11 mouse cellular contexts compared by ENCODE assay signal in the genomic region with DNA sequence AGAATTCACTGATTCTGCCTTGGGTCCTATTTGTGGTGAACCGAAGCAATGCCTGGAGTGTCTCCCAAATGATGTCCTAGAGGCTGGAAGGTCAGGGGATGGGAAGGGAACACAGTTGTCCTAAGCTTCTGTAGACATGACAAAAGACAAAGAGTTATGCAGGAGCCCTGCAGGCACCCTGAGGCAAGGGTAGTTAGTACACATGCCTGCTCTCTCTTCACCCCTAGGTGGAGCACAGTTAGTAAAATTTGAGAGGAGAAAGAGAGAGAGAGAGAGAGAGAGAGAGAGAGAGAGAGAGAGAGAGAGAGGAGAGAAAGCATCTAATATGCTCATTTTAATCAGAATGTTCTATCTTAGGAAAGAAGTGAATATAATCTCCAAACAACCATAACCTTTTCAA.
DNase-seq lines count a peak whose midpoint lies in the region; ATAC-seq and TF ChIP-seq lines count a peak whose summit lies in the region.
"Had no signal": no experiment of that assay in that cellular context is flagged by ENCODE, and none has a peak within 500 bp of the region (broad histone marks: within the 10 kb centered on the region; RNA-seq: fewer than 3 reads in every experiment).

No protein-coding gene starts in this region.

- no peaks in the 10 kb centered on the region for H3K27me3 ChIP-seq in CH12.LX (replicated peaks)
- H3K27me3 ChIP-seq: embryonic facial prominence, embryonic 15.5 days; liver, embryonic 13.5 days had no signal

- no peak for TF ChIP-seq EP300 in CH12.LX (IDR thresholded peaks at IDR 0.05; ENCODE audit: low read length)

- no peak overlapping the region for H3K4me2 ChIP-seq in CH12.LX (ENCODE audit: insufficient read depth, low read depth, poor library complexity, severe bottlenecking)
- H3K4me2 ChIP-seq: embryonic facial prominence, embryonic 15.5 days; liver, embryonic 13.5 days had no signal

- peak; percentile 42 for TF ChIP-seq RAD21 in CH12.LX (IDR thresholded peaks at IDR 0.05; ENCODE audit: low read depth, low read length)

- H3K27ac ChIP-seq in CH12.LX (ENCODE audit: insufficient read depth, low read depth) = no peak overlapping the region
- H3K27ac ChIP-seq: embryonic facial prominence, embryonic 15.5 days; liver, embryonic 13.5 days had no signal

- in situ Hi-C loops in CH12.LX (cut with MboI; ENCODE audit: low pct_ligation_motif_present, low pct_unique_long_range_greater_than_20kb, low sequenced_read_pairs) = no loop called here

- peaks cover 0 to 8% of the 10 kb centered on the region in 2 experiments; a peak in 2 of 4 replicates for H3K4me1 ChIP-seq in CH12.LX (ENCODE audit: control insufficient read depth in 1 of 2, insufficient read depth in 2 of 2)
- H3K4me1 ChIP-seq: embryonic facial prominence, embryonic 15.5 days; liver, embryonic 13.5 days had no signal

- H3K9ac ChIP-seq in CH12.LX (ENCODE audit: insufficient read depth, low read depth) = no peak overlapping the region
- H3K9ac ChIP-seq: embryonic facial prominence, embryonic 15.5 days; liver, embryonic 13.5 days had no signal

- dilution Hi-C loops in CH12.LX (cut with MboI; ENCODE audit: extremely low pct_ligation_motif_present, extremely low pct_unique_long_range_greater_than_20kb, low sequenced_read_pairs) = no loop called here

- DNase-seq in frontal cortex, postnatal 10 days (ENCODE audit: low spot score in 2 of 2) = no peak
- peak; percentile 28 for DNase-seq in layer of hippocampus, adult 11-12 months (ENCODE audit: low spot score)
- no peak for DNase-seq in layer of hippocampus, postnatal 36 days
- DNase-seq in CH12.LX (ENCODE audit: extremely low read depth) = peak; percentile 30
- DNase-seq in ovary, postnatal 10 days (ENCODE audit: low spot score) = no peak
- no peak for DNase-seq in liver
- DNase-seq: liver, embryonic 13.5 days; right cerebral cortex, postnatal 14 days had no signal

- H3K9me3 ChIP-seq in CH12.LX (replicated peaks; ENCODE audit: low read length) = no peaks in the 10 kb centered on the region
- H3K9me3 ChIP-seq: embryonic facial prominence, embryonic 15.5 days; liver, embryonic 13.5 days had no signal

- ATAC-seq in frontal cortex, adult (ENCODE audit: low TSS enrichment) = peak; percentile 95
- peak; percentile 69 for ATAC-seq in common myeloid progenitor, adult 5-6 weeks (replicated peaks; ENCODE audit: low read depth, poor library complexity, severe bottlenecking)

- TF ChIP-seq POLR2A in CH12.LX (IDR thresholded peaks at IDR 0.05; ENCODE audit: low read depth, low read length) = no peak

- peak in 1 of 2 experiments; percentile 59; a peak in 2 of 4 replicates for TF ChIP-seq CTCF in CH12.LX (conservative IDR thresholded peaks at IDR 0.05 in 1 of 2, IDR thresholded peaks at IDR 0.05 in 1 of 2; ENCODE audit: low read depth in 2 of 2, low read length in 2 of 2)

- H3K4me3 ChIP-seq in CH12.LX (replicated peaks in 1 of 3; ENCODE audit: low read depth in 2 of 3, low read length in 2 of 3, poor library complexity in 1 of 3) = no peak overlapping the region
- H3K4me3 ChIP-seq: embryonic facial prominence, embryonic 15.5 days; liver, embryonic 13.5 days had no signal

- H3K36me3 ChIP-seq in CH12.LX (replicated peaks in 1 of 2; ENCODE audit: control insufficient read depth in 1 of 2, insufficient read depth in 1 of 2, low read length in 1 of 2) = no peaks in the 10 kb centered on the region
- H3K36me3 ChIP-seq: embryonic facial prominence, embryonic 15.5 days; liver, embryonic 13.5 days had no signal

- no peaks in the 10 kb centered on the region for H3K79me2 ChIP-seq in CH12.LX (replicated peaks; ENCODE audit: control insufficient read depth, extremely low read depth, insufficient read depth, poor library complexity, severe bottlenecking)

TF ChIP-seq in CH12.LX, 34 proteins besides CTCF, POLR2A, EP300 and RAD21:
- peak; percentile 47 for TF ChIP-seq SMC3 (IDR thresholded peaks at IDR 0.05; ENCODE audit: low read depth, low read length)
- TF ChIP-seq MYC (IDR thresholded peaks at IDR 0.05; ENCODE audit: low read depth, low read length) = no peak
- TF ChIP-seq BHLHE40 (IDR thresholded peaks at IDR 0.05; ENCODE audit: low read depth, low read length) = no peak
- TF ChIP-seq ZKSCAN1 (IDR thresholded peaks at IDR 0.05; ENCODE audit: borderline replicate concordance, low read depth, low read length) = no peak
- TF ChIP-seq JUND (conservative IDR thresholded peaks at IDR 0.05; ENCODE audit: low read depth, low read length) = peak; percentile 49; the same call in 1 of the 2 replicates
TF ChIP-seq in CH12.LX: peak in this region for 2.

Comparison
In these comparisons a context has a peak if more than half of its experiments do, and no peak if none do; other contexts are left out.
1. DNase-seq: peak in layer of hippocampus, adult 11-12 months (single experiment) and CH12.LX (single experiment); none in frontal cortex, postnatal 10 days (0 of 2), layer of hippocampus, postnatal 36 days (0 of 2), ovary, postnatal 10 days (single experiment) and liver (single experiment).